Mouse (Mus musculus): ENCODE measurements around the gene Tlk2. TPM values are rescaled to one million over a fixed set of nuclear protein-coding genes. Genes with fewer than 3 reads are reported as not detected.
"Not testable (repeated sequence)": the region's sequence is repeated elsewhere in the genome, so short reads cannot be mapped to it uniquely, and the experiment has no call there.

The Tlk2 gene
- total RNA-seq (2017) = 94.6 and 125 TPM in 2 replicates

DNA sequence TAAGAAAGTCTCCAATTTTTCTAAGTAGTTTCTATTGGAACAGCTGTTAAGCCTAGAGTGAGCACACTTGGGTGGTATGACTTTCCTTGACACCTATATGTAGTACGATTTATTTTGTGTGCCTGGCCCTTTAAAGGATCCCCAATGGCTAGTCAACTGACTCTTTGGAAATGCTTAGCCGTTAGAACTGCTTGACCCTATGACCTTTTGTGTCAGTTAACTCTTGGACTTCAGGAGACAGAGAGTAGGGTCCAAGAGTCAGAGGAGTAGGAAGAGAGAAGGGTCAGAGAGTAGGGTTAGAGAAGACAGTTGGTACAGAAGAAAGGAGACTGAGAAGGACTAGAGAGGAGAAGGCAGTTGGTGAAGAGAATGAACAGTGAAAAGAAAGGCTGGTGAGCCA, at the start of gene Tlk2:
Gene Tlk2 (plus strand): TSS at position 292 of the 400 bp plus-strand sequence.
- ATAC-seq (replicated peaks in 1 of 2; ENCODE audit: insufficient read depth in 1 of 2, low FRiP score in 2 of 2, low TSS enrichment in 1 of 2, low read depth in 1 of 2, poor library complexity in 2 of 2, severe bottlenecking in 2 of 2) = no peak

DNA sequence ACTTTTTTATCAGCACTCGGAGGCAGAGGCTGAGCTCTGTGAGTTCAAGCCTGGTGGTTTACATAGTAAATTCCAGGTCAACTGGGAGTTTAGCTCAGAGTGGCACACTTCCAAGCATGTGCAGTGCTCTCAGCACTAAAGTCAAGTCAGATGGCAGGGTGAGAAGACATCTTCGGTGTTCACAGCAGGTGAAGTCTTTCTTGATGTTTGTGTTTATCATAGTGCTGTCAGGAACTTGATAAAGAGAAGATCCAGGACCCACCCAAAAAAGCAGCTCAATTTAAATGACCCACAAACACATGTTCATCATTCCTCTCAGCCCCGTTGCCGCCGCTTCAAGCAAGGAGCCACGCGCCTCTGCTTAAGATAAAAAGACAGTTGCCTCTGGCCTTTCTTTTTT, 42.9 kb upstream of the Tlk2 start:
- no peak for ATAC-seq (replicated peaks in 1 of 2; ENCODE audit: insufficient read depth in 1 of 2, low FRiP score in 2 of 2, low TSS enrichment in 1 of 2, low read depth in 1 of 2, poor library complexity in 2 of 2, severe bottlenecking in 2 of 2)

DNA sequence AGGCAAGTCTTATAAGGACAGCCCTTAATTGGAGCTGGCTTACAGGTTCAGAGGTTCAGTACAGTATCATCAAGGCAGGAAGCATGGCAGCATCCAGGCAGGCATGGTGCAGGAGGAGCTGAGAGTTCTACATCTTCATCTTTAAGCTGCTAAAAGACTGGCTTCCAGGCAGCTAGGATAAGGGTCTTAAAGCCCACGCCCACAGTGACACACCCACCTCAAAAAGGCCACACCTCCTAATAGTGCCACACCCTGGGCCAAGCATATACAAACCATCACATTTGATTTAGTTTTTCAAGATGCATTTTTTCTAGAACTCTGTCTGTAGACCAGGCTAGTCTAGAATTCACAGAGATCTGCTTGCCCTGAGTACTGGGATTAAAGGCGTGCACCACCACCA, 41.4 kb upstream of the Tlk2 start:
- not testable (repeated sequence) for ATAC-seq (replicated peaks in 1 of 2; ENCODE audit: insufficient read depth in 1 of 2, low FRiP score in 2 of 2, low TSS enrichment in 1 of 2, low read depth in 1 of 2, poor library complexity in 2 of 2, severe bottlenecking in 2 of 2)

DNA sequence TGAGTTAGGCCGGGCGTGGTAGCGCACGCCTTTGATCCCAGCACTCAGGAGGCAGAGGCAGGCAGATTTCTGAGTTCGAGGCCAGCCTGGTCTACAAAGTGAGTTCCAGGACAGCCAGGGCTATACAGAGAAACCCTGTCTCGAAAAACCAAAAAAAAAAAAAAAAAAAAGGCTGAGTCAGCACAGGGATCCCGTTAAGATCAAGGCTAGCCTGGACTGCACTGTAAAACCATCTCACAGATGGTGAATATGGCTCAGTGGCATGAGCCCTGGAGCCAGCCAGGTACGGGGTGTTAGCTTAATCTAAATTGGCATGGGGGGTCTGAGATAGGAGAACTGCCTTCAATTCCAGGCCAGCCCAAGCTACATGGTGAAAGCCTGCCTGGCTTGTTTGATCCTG, 38.1 kb upstream of the Tlk2 start:
- not testable (repeated sequence) for ATAC-seq (replicated peaks in 1 of 2; ENCODE audit: insufficient read depth in 1 of 2, low FRiP score in 2 of 2, low TSS enrichment in 1 of 2, low read depth in 1 of 2, poor library complexity in 2 of 2, severe bottlenecking in 2 of 2)

DNA sequence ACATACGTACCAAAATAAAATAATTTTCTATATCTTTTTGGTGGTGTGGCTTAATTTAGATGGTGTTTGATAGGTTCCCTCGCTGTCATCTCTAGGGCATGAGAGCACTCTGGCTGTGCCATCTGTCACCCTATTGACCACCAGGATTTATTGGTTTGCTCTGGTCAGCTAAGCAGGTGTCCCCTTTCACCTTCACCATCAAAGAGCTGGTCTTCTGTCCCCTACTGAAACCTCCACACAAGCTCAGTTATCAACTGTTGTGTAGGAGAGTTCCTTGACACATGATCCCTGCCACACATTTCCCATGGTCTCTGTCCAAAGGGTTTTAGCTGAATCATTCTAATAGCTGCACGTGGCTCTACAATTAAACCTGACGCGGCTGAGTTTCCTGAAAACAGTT, 37.5 kb upstream of the Tlk2 start:
- ATAC-seq (replicated peaks in 1 of 2; ENCODE audit: insufficient read depth in 1 of 2, low FRiP score in 2 of 2, low TSS enrichment in 1 of 2, low read depth in 1 of 2, poor library complexity in 2 of 2, severe bottlenecking in 2 of 2) = no peak

DNA sequence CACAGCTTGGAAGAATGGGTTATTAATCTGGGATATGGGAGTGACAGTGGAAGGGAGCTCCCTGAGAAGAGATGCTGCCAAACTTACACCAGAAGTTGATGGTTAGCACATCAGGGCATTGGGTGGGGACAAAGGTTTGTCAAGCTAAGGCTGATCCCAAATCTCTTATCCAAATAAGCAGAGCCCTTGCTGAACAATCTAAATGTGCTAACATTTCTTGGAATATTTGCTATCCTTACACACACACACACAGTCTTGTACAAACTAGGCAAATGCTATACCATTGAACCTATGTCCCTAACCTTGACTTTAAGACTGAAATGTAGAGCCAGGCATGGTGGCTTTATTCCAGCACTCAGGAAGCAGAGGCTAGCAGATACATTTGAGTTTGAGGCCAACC, 35.0 kb upstream of the Tlk2 start:
- ATAC-seq (replicated peaks in 1 of 2; ENCODE audit: insufficient read depth in 1 of 2, low FRiP score in 2 of 2, low TSS enrichment in 1 of 2, low read depth in 1 of 2, poor library complexity in 2 of 2, severe bottlenecking in 2 of 2) = no peak

DNA sequence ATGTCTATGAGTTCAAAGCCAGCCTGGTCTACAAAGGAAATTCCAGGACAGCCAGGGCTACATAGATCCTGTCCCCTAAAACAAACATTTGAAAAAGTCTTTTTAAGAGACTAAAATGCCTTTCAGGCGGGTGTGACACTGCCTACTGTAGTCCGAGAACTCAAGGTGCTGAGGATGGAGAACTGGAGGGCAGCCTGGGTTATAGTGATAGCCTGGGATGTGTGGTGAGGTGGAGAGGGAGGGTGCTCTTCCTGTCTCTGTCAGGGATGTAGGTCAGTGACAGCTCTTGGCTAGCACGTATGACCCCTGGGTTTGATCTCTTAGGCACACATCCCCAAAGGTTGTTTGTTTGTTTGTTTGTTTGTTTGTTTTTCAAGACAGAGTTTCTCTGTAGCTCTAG, 34.5 kb upstream of the Tlk2 start:
- no peak for ATAC-seq (replicated peaks in 1 of 2; ENCODE audit: insufficient read depth in 1 of 2, low FRiP score in 2 of 2, low TSS enrichment in 1 of 2, low read depth in 1 of 2, poor library complexity in 2 of 2, severe bottlenecking in 2 of 2)

DNA sequence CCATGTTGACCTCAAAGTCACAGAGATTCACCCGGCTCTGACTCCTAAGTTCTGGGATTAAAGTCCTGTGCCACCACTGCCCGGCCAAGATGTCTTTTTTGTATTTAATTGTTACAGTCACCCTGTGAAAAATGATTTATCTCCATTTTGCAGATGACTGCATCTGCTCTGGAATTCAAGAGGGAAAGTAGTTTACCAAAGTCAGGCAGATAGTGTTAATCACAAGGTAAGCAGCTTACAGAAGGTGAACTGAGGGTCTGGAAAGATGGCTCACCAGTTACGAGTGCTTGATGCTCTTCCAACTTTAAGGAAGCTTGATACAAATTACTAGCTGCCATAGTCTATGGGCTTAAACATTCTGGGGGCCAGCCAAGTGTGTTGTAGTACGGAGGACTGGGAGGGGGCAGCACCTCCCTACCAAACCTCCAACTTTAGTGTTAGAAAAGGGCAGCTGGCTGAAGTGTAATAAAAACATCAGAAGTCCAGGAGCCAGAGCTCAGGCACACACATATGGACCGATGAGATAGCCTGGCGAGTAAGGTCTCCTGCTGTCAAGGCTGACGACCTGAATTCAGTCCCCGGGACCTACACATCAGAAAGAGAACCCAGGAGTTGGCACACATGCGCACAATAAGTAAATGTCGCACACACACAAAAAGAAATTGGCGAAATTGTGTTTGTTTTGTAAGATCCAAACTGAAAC, 33.9 kb upstream of the Tlk2 start:
- no peak for ATAC-seq (replicated peaks in 1 of 2; ENCODE audit: insufficient read depth in 1 of 2, low FRiP score in 2 of 2, low TSS enrichment in 1 of 2, low read depth in 1 of 2, poor library complexity in 2 of 2, severe bottlenecking in 2 of 2)

DNA sequence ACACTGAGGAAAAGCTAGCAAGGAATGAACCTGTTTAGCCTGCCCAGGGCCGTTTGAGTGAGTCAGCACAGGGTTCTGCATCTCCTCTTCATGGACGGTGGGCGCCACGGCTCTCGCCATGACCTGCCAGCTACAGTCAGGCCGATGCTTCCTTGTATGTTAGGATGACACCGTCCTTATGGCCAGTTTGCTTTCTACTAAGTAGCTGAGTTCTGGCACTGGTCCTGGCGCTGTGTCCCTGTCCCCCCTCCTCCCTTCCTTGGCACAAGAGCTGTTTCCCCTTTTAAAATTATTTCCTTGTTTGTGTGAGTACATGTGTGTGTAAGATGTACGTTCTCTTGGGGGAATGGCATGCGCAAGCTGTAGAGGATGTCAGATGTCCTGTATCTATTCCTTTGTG, 33.4 kb upstream of the Tlk2 start:
- peak; percentile 17 to 22; a peak in 2 of 4 replicates for ATAC-seq (replicated peaks in 1 of 2; ENCODE audit: insufficient read depth in 1 of 2, low FRiP score in 2 of 2, low TSS enrichment in 1 of 2, low read depth in 1 of 2, poor library complexity in 2 of 2, severe bottlenecking in 2 of 2)

DNA sequence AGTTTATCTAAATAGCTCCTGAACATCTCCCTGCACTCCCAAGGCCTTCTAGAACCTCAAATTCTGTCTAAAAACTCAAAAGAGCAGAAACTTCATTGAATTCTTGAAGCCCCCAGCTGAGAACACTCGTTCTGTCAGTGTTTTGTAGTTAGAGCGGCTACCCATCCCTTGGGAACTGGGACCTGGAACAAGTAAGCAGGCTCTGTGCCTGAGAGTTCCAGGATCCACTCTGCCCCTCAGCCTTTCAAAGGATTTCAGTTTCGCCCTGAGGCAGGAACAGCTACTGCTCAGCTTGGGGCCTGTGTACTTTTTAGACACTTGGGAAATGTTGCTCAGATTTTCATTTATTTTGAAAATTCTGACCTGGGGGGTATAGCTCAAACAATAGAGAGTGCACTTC, 32.0 kb upstream of the Tlk2 start, which contains the start of gene Gm10842:
Gene Gm10842 (plus strand): TSS at position 301 of the 400 bp plus-strand sequence.
- no peak for ATAC-seq (replicated peaks in 1 of 2; ENCODE audit: insufficient read depth in 1 of 2, low FRiP score in 2 of 2, low TSS enrichment in 1 of 2, low read depth in 1 of 2, poor library complexity in 2 of 2, severe bottlenecking in 2 of 2)

DNA sequence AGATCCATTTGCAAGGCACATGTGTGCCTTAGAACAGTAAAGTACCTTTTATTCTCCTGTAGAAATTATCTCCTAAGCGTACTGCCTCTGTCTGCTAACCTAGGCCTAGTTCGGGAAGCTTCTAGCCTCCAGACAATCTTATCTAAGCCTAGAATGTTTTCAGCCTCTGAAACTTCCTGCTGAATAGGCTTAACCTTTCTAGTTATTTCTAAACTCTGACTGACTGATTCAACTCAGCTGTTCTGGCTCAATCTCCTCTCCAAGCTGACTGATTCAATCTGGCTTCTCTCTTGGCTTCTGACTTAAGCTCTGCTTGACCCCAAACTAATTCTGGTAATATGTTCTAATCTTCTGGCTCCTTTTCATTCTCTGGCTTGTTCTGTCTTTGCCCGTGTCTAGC, 29.3 kb upstream of the Tlk2 start:
- no peak for ATAC-seq (replicated peaks in 1 of 2; ENCODE audit: insufficient read depth in 1 of 2, low FRiP score in 2 of 2, low TSS enrichment in 1 of 2, low read depth in 1 of 2, poor library complexity in 2 of 2, severe bottlenecking in 2 of 2)

DNA sequence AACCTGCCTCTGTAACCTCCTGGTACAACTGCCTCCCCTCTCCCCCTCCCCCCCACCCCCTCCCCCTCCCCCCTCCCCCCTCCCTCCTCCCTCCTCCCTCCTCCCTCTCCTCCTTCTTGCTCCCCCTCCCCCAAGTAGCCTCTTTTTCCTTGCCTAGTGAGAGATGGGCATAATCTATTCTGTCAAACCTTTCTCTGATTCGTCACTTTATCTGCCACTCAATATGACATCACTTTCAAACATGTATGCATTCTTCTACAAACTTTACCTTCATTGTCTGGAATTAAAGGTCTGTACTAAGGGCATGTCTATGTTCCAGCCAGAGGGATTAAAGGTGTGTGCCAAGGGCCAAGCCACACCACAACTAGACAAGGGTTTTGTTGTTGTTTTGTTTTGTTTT, 28.8 kb upstream of the Tlk2 start:
- ATAC-seq (replicated peaks in 1 of 2; ENCODE audit: insufficient read depth in 1 of 2, low FRiP score in 2 of 2, low TSS enrichment in 1 of 2, low read depth in 1 of 2, poor library complexity in 2 of 2, severe bottlenecking in 2 of 2) = no peak

DNA sequence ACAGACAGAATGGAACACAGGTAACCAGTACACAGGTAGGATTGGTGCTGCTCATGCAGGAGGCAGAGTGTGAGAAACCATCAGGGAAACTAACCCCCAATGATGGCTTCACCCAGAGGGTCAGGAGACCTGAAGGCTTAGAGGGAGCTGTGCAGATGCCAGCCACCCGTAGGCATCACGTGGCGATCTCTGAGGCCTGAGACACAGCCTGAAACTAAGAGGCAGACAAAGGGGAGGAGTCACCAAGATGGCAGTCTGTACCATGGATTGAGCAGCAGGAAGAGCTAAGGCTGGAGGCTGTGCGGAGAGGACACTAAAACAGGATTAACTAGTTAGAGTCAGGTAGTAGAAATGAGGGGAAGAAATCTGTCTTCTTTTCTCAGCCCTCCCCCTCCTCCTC, 27.9 kb upstream of the Tlk2 start:
- no peak for ATAC-seq (replicated peaks in 1 of 2; ENCODE audit: insufficient read depth in 1 of 2, low FRiP score in 2 of 2, low TSS enrichment in 1 of 2, low read depth in 1 of 2, poor library complexity in 2 of 2, severe bottlenecking in 2 of 2)

DNA sequence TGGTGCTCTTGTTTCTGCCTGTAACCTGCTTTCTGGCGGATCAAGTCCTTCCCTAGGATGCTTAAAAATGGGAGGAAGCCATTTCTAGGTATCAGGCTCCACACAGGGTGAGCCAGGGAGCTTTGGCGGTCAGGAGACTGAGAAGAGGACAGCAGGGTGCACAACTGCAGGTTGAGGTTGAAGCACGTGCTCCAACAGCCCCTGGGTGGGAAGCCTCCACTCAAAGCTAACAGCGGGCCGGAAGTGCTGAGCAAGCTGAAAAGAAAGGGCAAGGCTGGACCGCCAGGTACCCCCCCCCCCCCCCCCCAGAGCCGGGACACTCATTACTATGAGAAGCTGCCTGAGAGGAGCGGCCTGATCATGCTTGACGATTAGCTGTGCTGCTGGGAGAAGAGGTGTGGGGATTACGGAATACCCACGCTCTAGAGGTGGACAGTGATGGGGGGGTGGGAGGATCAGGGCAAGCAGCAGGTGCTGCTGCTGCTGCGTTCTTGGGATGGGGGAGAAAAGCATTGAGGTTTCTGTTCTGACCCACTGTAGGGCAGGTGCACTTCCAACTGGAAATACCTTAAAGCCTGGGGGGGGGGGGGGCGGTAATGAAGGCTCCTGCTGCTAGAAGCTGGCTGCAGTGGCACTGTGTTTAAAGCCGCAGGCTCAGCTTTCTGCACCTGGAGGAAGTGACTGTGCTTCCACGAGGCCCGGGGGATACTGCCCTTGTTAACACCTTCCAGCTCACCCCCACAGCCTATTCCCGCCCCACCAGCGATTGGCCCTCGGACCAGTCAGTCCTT, 27.2 kb upstream of the Tlk2 start:
- peak; percentile 63 to 76 for ATAC-seq (replicated peaks in 1 of 2; ENCODE audit: insufficient read depth in 1 of 2, low FRiP score in 2 of 2, low TSS enrichment in 1 of 2, low read depth in 1 of 2, poor library complexity in 2 of 2, severe bottlenecking in 2 of 2)

DNA sequence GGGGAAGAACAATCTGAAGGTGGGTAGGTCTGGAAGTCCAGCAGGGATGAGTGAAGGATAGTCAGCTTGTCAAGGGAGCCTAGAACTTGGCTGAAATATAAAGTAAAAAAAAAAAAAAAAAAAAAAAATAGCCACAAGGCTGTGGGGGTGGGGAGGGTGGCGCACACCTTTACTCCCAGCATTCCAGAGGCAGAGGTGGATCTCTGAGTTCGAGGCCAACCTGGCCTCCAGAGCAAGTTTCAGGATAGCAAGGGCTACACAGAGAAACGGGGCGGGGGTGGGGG, 26.6 kb upstream of the Tlk2 start:
- no peak for ATAC-seq (replicated peaks in 1 of 2; ENCODE audit: insufficient read depth in 1 of 2, low FRiP score in 2 of 2, low TSS enrichment in 1 of 2, low read depth in 1 of 2, poor library complexity in 2 of 2, severe bottlenecking in 2 of 2)

DNA sequence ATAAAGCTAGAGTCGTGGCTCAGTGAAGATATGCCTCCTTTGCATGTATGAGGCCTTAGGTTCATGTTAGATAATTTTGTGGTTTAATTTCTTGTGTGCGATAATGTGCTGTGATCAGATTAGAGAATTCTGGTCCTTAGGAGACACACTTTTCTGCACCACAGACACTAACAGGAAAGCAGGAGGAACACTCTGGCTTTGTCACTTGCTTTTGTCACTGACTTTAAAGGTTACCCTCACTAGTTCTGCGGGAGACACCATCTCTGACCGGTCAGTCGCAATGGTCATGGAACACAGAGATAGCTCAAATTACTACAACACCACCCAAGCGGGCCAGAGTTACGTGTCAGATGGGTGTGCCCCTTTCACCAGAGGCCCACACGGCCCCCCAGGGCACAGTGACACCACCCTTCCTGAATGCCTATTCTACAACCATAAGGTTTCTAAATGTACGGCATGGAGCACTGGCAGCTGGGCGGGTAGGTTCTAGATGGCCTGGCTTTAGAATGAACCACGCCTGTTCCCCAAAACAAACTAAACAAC, 26.2 kb upstream of the Tlk2 start:
- peak in 1 of 2 experiments; percentile 24; a peak in 1 of 4 replicates for ATAC-seq (replicated peaks in 1 of 2; ENCODE audit: insufficient read depth in 1 of 2, low FRiP score in 2 of 2, low TSS enrichment in 1 of 2, low read depth in 1 of 2, poor library complexity in 2 of 2, severe bottlenecking in 2 of 2)

DNA sequence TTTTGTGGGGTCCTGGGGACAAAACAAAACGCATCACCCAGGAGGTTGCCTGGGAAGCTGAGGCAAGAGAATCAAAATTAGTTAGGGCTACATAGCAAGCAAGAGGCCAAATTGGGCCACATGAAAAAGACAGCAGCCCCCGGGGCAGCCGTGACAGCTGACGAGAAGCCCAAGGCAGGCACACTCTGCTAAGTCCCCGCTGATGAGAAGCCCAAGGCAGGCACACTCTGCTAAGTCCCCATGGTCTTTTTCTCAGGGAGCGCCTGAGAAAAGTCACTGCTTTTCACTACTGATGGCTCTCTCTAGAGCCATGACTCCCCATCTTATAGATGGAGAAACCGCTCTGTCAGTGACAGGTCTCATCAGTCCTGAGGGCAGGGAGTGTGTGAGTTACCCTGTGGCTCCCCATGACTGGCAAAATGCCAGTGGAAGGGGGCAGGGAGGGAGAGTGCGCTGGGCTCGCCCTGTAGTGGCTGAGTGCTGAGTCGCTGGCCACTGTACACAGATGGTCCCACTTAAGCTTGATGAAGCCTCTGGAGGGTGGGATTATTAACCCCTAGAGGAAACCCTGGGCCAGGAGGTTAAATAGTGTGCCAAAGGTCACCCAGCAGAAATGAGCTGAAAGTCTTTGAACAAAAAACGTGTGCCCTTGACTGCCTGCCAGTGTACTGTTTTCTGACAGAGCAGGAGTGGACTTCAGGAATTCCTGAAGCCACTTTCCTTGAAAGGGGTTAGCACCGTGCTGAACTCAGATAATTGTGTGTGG, 25.4 kb upstream of the Tlk2 start:
- ATAC-seq (replicated peaks in 1 of 2; ENCODE audit: insufficient read depth in 1 of 2, low FRiP score in 2 of 2, low TSS enrichment in 1 of 2, low read depth in 1 of 2, poor library complexity in 2 of 2, severe bottlenecking in 2 of 2) = 0 out of 4 replicates have a peak, but pooled peaks have one; percentile 13 to 18

DNA sequence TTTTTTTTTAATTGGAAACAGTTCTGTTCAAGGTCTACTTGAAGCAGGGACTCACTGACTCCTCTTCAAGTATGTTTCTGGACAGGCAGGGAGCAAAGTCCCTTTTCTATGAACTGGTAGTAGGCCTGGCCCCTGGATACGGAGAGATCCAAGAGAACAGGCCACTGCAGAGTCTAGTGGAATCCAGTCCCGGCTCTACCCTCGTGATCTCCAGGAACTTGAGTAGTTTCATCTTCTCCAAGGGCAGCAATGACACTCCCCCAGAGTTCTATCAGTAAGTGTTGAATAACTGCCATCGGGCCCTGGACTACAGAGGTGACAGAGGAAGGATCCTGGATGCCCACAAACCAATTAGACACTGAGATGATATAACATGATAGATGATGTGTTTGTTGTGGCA, 22.7 kb upstream of the Tlk2 start:
- ATAC-seq (replicated peaks in 1 of 2; ENCODE audit: insufficient read depth in 1 of 2, low FRiP score in 2 of 2, low TSS enrichment in 1 of 2, low read depth in 1 of 2, poor library complexity in 2 of 2, severe bottlenecking in 2 of 2) = no peak
